Mouse (Mus musculus): Measurements from ENCODE around the gene Apela.
"Not testable (repeated sequence)": the region's sequence is repeated elsewhere in the genome, so short reads cannot be mapped to it uniquely, and the experiment has no call there.

The Apela gene

DNA sequence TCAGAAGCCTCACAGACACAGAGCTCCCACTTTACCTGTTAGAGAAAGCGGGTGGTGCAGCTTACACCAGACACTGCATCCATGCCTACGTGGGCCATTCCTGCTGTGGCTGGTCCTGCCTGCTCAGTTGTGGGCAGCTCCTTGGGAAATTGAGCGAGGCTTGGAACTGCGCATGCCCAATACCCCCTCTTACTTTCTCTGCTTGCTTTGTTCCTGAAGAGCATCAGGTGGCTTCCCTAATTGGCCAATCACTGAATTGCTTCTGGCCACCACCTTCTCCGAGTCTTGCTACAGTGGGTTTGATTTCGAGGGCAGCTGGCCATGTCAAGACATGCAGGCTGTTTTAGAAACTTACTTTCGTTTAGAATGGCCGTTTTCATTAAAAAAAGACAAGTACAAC lies 18.7 kb downstream of the Apela start, which contains the start of the genes Trim61 and Trim60:
Gene Trim61 (minus strand): TSS at position 101 of the 400 bp plus-strand sequence.
Gene Trim60 (minus strand): TSS at position 162 of the 400 bp plus-strand sequence.
- no peak for DNase-seq

DNA sequence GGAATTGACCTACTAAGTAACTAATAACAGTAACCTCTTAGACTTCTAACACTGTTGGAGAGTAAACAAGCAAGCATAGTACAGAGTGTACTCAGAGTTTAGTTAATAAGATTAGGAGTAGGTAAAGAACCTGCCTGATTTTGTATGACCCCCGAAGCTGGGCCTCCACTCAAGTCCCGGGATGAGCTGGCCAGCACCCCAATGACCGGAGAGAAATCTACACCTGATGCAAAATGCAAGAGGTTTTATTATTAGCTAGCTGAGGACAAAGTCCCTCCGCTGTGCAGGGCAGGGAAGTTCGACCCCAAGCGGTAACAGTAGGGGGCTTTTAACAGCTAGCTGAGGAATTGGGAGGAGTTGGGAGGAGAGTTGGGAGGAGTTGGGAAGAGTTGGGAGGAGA lies 29.5 kb downstream of the Apela start:
- DNase-seq: not testable (repeated sequence)

DNA sequence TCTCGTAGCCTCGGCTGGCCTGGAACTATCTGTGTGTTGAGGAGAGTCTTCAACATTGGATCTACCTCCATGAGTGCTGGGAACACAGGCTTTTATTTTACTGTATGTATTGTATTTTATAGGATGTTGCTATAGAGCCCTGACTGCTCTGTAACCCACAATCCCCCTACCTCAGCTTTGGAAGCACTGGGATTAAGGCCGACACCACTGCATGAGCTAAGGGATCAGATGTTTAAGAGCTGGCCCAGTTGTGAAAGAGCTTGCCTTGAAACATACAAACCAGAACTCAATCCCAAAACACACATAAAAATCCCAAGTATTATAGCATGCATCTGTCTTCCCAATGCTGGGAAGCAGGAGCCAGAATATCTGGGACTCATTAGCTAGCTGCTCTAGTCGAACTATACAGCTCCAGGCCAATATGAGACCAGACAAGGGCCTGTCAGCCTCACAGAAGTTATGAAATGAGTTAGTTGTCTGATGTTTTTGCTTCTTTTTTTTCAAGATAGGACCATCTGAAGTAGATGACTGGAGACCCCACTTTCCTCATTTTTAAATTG lies 38.2 kb downstream of the Apela start:
- DNase-seq: no peak

DNA sequence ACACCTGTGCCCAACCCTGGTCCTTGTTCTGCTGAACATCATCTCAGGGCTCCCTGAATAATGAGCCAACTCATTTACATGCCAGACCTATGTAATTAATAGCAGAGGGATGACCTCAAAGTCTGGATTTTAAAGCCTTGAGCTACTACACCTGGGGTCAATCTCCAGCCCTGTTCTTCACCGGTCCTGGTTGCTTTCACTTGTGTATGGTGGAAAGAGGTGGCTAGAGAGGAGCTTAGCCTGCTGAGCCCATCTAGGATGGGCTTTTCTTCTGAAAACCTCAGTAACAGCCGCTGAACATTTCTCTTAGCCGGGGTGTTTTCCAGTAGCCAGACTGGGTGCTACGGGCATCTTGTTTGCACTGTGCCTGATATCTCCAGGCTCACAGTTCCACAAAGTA lies 49.4 kb downstream of the Apela start, which contains the start of gene Trim75:
Gene Trim75 (minus strand): TSS at position 101 of the 400 bp plus-strand sequence.
- DNase-seq: no peak

DNA sequence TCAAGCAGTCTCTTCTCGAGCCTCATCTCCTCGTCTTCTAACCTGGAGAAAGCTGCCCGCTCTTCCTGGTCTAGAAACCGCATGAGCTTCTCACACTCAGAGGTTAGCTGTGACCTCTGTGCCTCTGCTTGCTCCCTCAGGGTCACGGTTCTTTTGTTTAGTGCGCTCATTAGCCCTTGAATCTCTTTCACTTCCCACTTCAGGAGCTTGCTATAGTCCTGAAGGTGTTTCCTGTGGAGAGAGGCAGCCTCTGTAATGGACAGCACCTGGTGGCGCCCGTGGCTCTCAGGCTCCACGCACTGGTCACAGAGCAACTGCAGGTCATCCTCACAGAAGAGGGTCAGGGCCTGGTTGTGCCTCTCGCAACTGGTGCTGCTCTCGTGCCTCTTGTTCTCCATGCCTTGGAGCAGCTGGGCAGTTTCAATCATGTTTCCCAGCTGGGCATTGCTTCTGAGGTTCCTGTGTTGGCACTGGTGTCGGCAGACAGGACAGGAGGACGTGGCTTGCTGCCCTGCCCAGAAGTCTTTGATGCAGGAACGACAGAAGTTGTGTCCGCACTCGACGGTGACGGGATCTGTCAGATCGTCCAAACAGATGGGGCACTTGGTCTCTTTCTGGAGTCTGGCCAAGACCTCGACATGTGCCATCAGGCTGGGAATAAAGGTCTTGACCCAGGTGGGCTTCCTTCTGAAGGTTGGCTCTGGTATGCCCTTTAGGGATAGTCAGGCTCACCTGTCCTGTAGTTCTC lies 53.8 kb downstream of the Apela start:
- no peak for DNase-seq
